Mouse (Mus musculus) liver (tissue): ENCODE data around the gene Mcl1.
A peak's percentile ranks its signal among the peaks of the same experiment; 100 is the strongest.
"Not testable (repeated sequence)": the region's sequence is repeated elsewhere in the genome, so short reads cannot be mapped to it uniquely, and the experiment has no call there.

Experiments used
- DNase-seq: peaks from one replicate; pipeline ENCODE4 v3.0.0-alpha.2; 2020; ENCODE audit warnings: mixed read lengths

Mcl1 gene

DNA sequence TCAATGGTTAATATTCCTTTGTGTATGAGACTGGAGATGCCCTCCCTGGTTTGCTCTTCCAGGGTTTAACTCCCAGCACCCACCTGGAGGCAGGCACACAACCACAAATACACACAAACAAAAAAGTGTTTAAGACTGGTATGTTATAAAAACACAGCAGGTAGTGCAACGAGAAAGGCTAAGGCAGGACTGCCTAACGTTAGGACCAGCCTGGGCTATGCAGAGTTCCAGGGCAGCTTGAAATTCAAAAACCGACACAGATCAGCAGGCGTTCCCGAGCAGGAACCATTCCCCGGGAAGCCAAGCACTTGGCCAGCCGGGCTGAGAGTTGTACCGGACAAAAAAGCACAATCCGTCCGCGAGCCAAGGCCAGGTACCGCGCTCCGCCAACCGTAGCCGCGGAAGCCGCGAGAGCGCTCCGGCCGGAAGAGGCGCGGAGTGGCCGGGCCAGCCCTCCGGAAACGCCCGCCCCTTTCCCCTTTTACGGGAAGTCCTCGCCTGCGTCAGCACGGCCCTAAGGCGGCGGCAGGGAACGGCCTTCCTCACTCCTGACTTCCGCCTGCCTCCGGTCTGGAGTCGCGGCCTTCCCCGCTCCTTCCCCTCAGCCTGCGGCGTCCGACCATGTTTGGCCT, at the start of gene Mcl1:
Gene Mcl1, plus strand, starts transcription at position 553 of the 632 bp plus-strand sequence.
- peak; percentile 96 for DNase-seq

DNA sequence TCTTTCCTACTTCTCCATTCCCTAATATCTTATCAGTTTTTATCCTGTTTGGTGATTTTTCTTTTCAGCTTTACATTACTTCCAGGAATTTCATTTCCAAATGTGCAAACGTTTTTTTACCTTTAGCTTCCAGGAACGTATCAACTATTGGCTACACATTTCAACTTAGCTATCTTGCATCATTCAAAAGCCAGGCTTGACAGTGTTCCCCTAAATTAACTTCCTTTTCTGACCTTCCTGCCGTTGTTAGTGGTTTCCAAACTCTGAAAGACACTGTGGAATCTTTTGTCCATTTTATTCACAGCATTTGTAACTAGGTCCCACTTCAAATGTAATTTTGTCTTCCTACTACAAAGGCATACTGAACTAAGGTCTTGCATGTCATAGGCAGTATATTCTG, 49.4 kb upstream of the Mcl1 start:
- DNase-seq, result no peak

DNA sequence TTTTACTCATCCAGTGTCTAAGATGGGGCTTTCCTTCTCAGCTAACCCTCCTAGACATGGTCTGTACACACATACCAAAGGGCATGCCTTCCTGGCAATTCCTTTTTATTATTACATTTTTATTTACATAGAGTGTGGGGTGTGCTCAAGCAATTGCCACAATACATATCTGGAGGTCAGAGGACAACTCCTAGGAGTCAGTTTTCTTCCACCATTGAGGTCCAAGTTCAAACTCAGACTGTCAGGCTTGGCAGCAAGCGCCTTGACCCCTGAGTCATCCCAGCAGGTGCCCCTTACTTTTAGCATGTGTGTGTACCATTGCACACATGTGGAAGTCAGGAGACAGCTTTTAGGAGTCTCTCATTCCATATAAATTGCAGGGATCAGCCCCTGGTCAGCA, 44.6 kb upstream of the Mcl1 start:
- DNase-seq, result no peak

DNA sequence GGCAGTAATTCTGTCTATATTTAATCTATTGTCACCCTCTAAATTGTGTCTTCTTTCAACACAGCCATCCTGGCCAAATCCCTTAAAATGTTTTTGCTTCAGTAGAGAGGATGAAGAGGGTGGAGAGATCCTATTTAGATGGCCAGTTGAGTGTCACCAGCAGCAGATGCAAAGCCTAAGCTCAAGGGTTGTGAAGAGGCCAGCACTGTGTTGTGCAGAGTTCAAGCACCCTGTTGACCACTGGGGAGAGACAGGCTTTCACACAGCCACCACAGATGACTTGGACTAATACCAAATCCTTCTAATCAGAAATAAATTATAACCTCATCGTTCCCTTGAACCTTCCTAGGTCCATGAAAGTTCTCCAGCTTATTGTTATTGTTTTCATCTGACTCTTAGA, 40.1 kb upstream of the Mcl1 start:
- DNase-seq, result no peak

DNA sequence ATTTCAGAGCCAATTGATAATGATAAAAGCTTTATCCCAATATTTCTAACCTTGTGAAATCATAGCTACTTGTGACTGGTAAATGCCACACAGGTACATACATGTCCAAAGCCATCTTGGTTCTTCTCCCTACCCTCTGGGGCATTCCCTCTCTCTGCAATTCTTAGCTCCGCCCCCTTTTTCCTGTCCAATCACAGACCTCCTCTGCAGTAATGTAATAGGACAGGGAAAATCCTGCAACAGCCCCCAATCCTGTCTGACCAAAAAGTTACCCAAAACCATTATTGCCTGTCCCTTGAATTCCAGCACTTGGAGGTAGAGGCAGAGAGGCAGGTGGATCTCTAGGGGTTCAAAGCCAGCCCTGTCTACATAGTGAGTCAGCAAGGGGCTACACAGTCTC, 37.3 kb upstream of the Mcl1 start:
- DNase-seq, result no peak

DNA sequence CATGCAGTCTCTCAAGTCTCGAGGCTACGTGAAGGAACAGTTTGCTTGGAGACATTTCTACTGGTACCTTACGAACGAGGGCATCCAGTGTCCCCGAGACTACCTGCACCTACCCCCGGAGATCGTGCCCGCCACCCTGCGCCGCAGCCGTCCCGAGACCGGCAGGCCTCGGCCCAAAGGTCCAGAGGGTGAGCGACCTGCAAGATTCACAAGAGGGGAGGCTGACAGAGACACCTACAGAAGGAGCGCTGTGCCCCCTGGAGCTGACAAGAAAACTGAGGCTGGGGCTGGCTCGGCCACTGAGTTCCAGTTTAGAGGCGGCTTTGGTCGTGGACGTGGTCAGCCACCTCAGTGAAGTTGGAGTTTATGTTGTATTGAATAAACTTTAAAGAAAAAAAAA, 36.2 kb upstream of the Mcl1 start:
- not testable (repeated sequence) for DNase-seq

DNA sequence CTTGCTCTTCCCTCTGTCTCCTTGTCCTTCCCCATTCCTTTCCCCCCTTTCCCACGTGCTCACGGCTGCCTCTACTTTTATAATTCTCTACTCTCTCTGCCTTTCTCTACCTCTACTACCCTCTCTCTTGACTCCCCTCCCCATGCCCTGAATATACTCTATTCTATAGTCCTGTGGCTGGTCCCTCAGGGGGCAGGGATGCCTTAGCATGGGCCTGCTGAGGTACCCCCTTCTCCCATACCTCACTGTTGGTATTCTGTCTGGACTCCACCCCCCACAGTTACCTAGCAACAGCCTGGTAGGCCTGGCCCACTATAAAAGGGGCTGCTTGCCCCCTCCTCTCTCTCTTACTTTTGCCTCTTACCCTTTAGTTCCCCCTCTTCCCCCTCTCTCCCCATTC, 35.0 kb upstream of the Mcl1 start:
- no peak for DNase-seq

DNA sequence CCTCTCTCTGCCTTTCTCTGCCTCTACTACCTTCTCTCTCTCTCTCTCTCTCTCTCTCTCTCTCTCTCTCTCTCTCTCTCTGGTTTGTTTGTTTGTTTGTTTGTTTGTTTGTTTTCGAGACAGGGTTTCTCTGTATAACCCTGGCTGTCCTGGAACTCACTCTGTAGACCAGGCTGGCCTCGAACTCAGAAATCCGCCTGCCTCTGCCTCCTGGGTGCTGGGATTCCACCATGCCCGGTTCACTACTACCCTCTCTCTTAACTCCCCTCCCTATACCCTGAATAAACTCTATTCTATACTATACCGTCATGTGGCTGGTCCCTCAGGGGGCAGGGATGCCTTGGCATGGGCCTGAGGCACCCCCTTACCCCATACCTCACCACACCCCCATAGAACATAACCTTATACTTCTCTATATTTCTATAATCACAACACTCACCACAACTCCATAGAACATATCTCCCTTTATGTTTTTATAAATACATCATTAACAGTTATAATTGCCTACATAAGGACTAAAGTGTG, 34.5 kb upstream of the Mcl1 start:
- DNase-seq, result not testable (repeated sequence)

DNA sequence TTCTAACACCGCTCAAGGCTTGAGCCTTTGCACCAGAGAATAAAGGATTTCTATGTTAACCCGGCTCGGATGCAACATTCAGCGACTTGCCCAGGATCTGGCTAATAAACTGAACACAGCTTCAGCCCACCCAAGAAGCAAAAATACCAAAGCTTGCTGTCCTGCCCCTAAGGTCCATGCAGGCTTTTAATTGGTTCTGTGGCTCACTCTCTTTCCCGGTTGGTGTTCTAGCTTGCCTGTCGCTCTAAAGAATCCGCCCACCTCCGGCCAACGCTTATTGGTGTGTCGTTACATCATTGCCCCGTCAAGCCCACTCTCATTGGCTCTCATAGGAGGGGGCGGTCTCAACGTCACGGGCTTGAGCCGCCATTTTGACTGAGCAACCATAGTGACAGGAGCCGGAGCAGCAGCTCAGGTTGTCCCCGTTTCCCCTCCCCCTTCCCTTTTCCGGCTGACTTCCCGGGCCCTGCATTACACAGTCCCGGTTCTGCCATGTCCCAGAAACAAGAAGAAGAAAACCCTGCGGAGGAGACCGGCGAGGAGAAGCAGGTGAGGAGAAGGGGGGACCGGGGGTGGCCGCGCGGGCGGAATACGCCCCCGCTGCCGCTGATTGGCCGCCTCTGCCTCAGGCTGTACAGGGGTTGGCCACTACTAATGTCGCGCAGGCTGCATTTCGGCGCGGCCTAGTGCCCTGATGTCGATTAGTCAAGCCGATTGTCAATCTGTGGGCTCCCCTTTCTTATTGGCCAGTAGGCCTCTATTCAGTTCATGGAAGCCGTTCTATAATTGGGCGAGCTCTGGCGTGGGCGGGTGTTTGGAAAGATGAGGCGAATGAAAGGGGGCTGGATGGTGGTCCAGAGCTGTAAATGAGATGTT, 33.7 kb upstream of the Mcl1 start, which contains the start of gene Ensa:
Gene Ensa, plus strand, starts transcription at position 366 of the 876 bp plus-strand sequence.
- DNase-seq, result peak; percentile 98

DNA sequence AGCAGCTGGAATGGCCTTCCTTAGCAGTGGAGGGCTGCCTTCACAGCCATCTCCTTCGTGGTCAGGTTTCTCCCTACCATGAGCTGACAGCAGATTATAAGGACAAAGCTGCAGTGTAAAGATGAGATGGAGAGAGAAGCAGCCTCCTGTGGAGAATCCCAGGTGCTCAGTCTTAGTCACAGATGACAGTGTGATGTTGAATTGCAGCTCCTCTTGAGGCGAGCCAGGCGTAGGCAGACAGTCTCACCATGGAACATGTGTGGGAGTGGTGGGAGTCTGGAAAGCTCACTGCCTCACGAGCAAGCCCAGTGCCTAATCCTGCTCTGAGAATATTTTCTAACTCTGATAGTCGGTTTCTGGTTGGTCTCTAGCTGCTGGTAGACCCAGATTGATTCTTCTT, 30.8 kb upstream of the Mcl1 start:
- DNase-seq, result no peak

DNA sequence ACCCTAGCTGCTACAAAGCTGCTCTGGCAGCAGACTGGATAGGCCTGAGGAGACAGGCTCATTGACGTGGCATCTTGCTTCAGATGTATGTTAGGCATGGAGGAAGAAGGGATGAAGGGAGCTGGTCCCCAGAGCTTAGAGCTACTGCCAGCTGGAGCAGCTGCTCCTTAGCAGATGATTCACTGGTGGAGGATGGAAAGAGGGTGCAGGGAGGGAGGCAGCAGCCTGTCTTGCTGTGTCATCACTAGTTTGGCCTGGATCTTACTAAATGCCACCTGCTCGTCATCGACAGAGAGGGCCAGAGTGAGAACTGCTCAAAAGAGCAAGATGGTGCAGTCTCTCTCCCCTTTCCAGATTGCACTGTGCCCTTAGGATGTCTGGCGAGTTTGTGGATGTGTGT, 28.8 kb upstream of the Mcl1 start:
- DNase-seq, result no peak

DNA sequence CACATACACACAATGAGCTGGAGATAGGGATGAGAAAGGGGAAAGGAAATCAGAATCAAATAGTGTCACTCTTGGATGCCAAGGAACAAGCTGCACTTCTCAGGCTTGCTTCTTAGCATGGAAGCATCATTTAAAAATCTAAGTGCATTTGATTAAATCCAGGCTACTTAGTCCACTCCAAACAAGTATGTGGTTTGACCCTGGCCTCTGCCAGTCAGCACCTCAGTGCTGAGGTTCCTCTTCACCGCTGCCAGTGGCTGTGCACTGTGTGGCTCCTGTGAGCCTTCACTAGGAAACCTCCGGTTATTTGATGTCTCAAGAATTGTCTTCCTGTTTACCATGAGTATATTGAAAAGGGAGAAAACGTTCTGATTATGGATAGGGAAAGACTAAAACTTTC, 27.7 kb upstream of the Mcl1 start:
- DNase-seq, result no peak

DNA sequence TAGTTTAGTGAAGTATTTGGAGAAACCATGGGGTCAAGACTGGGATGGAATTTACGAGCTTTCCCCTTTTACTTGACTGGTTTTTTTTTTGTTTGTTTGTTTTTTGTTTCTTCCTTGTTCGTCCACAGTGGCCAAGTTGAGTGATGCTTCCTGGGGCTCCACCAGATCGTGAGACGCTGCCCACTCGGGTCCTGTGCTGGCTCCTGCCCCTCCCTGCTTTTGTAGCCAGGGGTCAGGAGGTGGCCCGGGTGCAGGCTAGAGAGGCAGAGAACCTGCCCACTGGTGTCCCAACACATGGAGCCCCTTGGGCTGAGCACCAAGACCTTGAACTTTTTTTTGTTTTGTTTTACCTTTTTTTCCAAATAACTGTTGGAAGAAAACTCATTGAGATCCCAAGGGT, 27.3 kb upstream of the Mcl1 start:
- no peak for DNase-seq

DNA sequence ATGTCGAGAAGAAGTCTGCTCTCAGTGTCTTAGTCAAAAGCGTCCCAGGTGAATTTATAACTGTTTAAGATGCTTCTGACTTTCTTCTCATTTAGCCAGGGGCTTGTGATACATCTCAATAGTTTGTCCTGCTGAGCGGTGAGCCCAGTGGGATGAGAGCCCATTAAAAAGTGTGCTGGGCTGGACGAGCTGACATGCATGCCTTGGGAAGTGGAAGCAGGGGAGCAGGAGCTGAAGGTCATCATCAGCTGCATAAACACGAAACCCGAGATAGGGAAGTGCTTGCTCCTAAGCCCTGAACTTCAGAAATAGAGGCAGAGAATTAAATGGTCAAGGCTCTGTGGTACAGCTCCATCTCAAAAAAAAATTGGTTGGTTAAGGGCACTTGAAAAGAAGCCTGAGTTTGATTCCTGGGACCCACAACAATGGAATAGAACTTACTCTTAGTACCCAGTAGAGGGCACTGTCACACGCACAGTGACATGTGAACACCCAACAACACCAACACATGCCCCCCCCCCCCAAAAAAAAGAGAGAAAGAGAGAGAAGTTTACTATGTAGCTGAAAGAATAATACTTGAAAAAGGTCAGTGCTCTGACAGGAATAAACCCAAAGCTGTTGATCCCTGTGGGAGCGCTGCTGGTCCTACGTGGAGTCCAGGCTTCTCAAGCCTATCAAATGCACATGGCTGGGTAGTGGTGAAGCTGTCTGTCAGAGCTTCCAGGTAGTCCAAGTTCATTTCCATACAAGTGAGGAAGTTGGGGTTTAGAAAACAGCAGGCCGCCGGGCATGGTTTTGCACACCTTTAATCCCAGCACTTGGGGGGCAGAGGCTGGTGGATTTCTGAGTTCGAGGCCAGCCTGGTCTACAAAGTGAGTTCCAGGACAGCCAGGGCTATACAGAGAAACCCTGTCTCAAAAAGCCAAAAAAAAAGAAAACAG, 25.7 kb upstream of the Mcl1 start:
- DNase-seq, result no peak

DNA sequence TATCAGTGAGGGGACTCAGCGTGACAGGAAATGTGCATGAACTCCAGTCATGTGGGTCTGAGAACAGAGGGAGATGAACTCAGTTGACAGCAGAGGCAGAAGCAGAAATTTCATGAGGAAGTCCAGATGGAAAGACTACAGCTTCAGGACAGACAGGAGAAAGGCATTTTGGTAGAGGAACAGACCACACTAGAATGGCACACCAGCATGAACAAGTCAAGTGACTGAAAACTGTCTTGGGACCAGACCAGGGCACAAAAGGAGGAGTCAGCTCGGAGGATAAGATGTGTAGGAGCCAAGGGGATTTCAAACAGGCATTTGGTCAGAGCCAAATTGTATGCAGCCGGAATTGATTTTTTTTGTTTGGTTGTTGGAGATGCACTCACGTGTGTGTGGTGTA, 23.0 kb upstream of the Mcl1 start:
- DNase-seq, result no peak

DNA sequence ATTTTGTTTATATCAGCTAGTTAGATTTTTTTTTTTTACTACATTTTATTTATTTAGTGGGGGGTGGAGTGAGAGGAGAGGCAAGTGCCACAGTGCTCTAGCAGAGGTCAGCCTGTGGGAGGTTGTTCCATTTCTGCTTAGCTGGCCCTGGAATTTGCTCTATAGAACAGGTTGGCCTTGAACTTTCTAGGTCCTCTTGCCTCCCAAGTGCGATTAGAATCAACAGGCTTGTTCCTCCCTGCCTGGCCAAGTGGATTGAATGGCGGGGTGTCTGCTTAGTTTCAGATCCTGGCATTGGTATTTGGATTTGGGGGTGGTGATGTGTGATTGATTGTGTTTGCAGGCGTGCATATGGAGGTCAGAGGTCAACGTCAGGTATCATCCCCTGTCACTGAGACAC, 22.5 kb upstream of the Mcl1 start:
- DNase-seq, result no peak

DNA sequence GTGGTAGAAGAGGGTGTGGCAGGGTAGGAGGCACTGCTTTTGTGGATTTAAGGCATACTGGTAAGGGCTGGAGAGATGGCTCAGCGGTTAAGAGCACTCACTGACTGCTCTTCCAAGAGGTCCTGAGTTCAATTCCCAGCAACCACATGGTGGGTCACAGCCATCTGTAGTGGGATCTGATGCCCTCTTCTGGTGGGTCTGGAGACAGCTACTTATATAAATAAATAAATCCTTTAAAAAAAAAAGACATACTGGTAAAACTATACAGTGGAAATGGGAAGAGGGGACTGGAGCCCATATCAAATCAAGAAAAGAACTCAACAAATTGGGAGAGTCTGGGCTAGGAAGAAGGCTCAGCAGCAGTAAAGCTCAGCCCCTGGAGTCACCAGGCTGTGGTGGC, 18.9 kb upstream of the Mcl1 start:
- no peak for DNase-seq

DNA sequence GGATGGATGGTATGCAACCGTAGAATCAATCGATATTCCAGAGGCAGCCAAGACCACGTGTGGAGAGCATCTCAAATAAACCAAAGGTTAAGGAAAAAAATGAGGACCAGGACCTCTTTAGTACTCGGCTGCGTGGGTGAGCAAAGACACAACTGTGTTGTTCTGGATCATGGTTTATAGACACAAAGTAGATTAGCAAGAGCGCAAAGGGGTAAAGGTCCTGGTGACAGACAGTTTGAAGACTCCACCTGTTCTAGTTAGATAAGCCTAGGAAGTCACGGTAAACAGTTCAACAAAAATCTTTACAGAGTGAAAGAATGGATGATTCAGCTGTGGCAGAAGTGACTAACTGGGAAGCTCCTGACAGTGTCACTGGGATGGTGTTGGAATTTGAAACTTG, 15.5 kb upstream of the Mcl1 start:
- DNase-seq, result peak; percentile 17

DNA sequence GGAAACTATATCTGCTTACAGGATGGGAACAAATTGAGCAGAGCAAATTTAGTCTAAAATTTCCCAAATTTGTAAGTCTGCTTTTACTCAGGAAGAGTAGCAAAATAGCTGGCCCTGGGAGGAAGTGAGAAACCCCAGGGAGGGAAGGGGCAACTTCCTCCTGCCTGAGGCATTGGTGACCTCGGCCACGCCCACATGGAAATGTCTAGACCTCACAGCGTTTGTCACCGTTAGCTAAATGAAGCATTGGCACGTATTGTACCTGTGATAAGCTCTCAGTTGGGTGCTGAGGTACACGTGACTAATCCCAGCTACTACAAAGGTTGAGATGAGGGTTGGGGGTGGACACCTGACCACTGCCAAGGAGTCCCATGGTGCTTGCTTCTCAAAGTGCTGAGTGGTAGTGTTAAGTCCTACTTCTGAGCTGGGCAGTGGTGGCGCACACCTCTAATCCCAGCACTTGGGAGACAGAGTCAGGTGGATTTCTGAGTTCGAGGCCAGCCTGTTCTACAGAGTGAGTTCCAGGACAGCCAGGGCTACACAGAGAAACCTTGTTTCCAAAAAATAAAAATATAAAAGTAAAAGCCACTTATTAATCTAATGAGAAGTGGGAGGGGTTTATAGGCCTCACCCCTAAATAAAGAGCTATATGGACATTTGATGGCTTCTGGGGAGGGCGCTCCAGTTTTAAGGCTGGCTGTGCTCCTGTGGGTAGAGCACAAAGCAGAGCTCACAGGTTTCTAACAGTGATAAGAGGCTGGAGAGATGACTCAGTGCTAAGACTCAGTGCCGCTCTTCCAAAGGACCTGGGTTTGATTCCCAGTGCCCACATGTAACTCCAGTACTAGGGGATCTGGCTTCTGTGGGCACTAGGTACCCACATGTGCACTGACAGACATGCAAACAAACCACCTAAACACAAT, 13.0 kb upstream of the Mcl1 start:
- peak; percentile 71 for DNase-seq

DNA sequence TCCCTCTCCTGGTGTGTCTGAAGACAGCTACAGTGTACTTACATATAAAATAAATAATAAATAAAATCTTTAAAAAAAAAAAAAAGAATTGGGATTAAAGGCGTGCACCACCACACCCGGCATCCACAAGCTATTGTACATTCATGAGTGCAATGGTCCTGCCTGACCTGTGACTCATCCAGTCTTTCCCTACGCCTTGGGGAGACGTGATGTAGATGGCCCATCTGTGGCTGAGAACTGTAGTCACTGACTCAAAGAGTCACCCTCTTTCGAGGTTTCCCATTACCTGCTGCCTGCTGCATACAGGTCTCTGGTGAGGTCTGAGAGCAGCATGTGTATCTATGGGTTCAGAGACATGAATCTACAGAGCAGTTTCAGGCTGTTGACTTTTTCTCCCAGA, 10.6 kb upstream of the Mcl1 start:
- DNase-seq, result no peak

DNA sequence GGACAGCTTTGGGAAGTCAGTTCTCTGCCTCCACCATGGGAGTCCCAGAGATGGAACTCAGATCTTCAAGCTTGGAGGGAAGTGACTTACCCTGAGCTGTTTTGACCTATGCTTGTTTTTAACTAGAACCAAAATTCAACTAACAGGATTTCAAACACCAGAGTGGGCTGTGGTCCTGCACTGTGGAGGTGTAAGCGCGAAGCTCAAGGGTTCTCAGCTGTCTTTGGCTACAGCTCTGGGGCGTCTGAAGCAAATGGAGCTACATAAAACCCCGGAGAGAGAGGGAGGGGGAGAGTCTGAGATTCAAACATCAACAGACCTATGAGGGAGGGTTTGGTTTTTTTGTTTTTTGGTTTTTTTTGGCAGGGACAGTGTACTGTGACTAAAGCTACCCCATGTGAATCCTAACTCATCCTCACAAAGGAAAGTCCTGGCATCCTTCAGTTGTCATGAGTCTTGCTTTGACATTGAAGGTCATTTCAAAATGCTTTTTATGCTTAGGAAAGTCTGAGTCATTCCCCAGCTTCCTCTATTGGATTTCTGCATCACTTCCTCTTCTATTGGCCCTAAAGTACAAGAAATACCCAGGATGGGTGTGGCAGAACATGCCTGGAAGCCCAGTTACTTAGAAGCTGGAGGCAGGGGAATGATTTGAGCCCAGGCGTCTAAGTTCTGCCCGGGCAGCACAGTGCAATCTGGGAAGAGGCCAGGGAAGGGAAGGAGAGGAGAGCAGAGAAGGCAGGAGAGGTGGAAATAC, 8.1 kb upstream of the Mcl1 start:
- DNase-seq, result no peak
